In the genomic region with DNA sequence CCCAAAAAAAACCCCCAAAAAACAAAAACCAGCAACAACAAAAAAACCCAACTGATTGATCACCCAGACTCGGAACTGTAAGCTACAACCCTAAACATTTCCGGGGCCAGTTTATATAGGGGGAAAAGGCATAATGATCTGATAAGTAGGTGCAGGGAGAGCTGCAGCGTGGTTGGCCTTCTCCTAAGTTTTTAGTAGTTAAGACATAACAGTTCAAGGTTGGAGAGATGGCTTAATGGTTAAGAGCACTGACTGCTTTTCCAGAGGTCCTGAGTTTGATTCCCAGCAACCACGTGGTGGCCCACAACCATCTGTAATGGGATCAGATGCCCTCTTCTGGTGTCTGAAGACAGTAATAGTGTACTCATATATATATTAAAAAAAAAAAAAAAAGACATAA, we compare ENCODE assay signal across 9 mouse cellular contexts. TPM values are rescaled to one million over a fixed set of nuclear protein-coding genes. Genes with fewer than 3 reads are reported as not detected.
DNase-seq lines count a peak whose midpoint lies in the region; ATAC-seq and TF ChIP-seq lines count a peak whose summit lies in the region.
"Had no signal": no experiment of that assay in that cellular context is flagged by ENCODE, and none has a peak within 500 bp of the region (broad histone marks: within the 10 kb centered on the region; RNA-seq: fewer than 3 reads in every experiment).

No protein-coding gene starts in this region.

- H3K27me3 ChIP-seq in heart, embryonic 13.5 days (replicated peaks): no peaks in the 10 kb centered on the region
- H3K27me3 ChIP-seq in lung, embryonic 15.5 days: no peaks in the 10 kb centered on the region
- no peaks in the 10 kb centered on the region for H3K27me3 ChIP-seq in forebrain, postnatal 0 days (ENCODE audit: insufficient read depth, low read length)
- H3K27me3 ChIP-seq in neural tube, embryonic 13.5 days: no peaks in the 10 kb centered on the region

- peak overlapping the region; percentile 99 for H3K27ac ChIP-seq in heart, embryonic 13.5 days (replicated peaks)
- H3K27ac ChIP-seq in lung, embryonic 15.5 days: peak overlapping the region; percentile 98
- H3K27ac ChIP-seq in forebrain, postnatal 0 days (ENCODE audit: low read depth, low read length): no peak overlapping the region
- no peak overlapping the region for H3K27ac ChIP-seq in neural tube, embryonic 13.5 days (replicated peaks)

- no peaks in the 10 kb centered on the region for H3K9me3 ChIP-seq in heart, embryonic 13.5 days
- no peaks in the 10 kb centered on the region for H3K9me3 ChIP-seq in lung, embryonic 15.5 days
- no peaks in the 10 kb centered on the region for H3K9me3 ChIP-seq in forebrain, postnatal 0 days (ENCODE audit: low read length)
- H3K9me3 ChIP-seq in neural tube, embryonic 13.5 days: no peaks in the 10 kb centered on the region
- H3K9me3 ChIP-seq: G1E had no signal

- no peaks in the 10 kb centered on the region for H3K36me3 ChIP-seq in heart, embryonic 13.5 days
- H3K36me3 ChIP-seq in lung, embryonic 15.5 days: no peaks in the 10 kb centered on the region
- H3K36me3 ChIP-seq in forebrain, postnatal 0 days (ENCODE audit: insufficient read depth): no peaks in the 10 kb centered on the region
- no peaks in the 10 kb centered on the region for H3K36me3 ChIP-seq in neural tube, embryonic 13.5 days

- H3K9ac ChIP-seq in heart, embryonic 13.5 days: 0 out of 2 replicates have a peak overlapping the region, but pooled peaks have one; percentile 83
- H3K9ac ChIP-seq in lung, embryonic 15.5 days: no peak overlapping the region
- no peak overlapping the region for H3K9ac ChIP-seq in forebrain, postnatal 0 days
- H3K9ac ChIP-seq in neural tube, embryonic 13.5 days: no peak overlapping the region

- H3K4me2 ChIP-seq in heart, embryonic 13.5 days: peak overlapping the region; percentile 94
- H3K4me2 ChIP-seq in lung, embryonic 15.5 days: peak overlapping the region; percentile 86
- H3K4me2 ChIP-seq in forebrain, postnatal 0 days (ENCODE audit: low read depth): peak overlapping the region; percentile 86; the same call in 1 of the 2 replicates
- 0 out of 2 replicates have a peak overlapping the region, but pooled peaks have one; percentile 94 for H3K4me2 ChIP-seq in neural tube, embryonic 13.5 days

- TF ChIP-seq CTCF in forebrain, postnatal 0 days (IDR thresholded peaks at IDR 0.05; ENCODE audit: low read depth): no peak

- H3K4me3 ChIP-seq in heart, embryonic 13.5 days: no peak overlapping the region
- no peak overlapping the region for H3K4me3 ChIP-seq in lung, embryonic 15.5 days
- H3K4me3 ChIP-seq in forebrain, postnatal 0 days (ENCODE audit: low read depth, low read length): no peak overlapping the region
- peak overlapping the region; percentile 76; the same call in 1 of the 2 replicates for H3K4me3 ChIP-seq in neural tube, embryonic 13.5 days

- 69% methylated on average over 4 of the region's 4 CpGs for WGBS in heart, embryonic 13.5 days
- 57% methylated on average over 4 of the region's 4 CpGs for WGBS in lung, embryonic 15.5 days
- 87% methylated on average over 4 of the region's 4 CpGs for whole genome bisulfite sequencing in forebrain, postnatal 0 days
- 77% methylated on average over 4 of the region's 4 CpGs for WGBS in neural tube, embryonic 13.5 days

- no peak for DNase-seq in heart, adult 8-10 months (ENCODE audit: low spot score)
- no peak for DNase-seq in lung, postnatal 10 days
- no peak for DNase-seq in forebrain, postnatal 0 days
- DNase-seq in spleen, postnatal 4 days (ENCODE audit: low spot score in 2 of 2): no peak
- DNase-seq: kidney, postnatal 4 days had no signal

- ATAC-seq in heart, embryonic 13.5 days (ENCODE audit: extremely low read depth, insufficient number of reproducible peaks, low FRiP score, low TSS enrichment): no peak
- ATAC-seq in lung, embryonic 15.5 days (ENCODE audit: borderline replicate concordance, extremely low read depth, low FRiP score, low TSS enrichment): no peak
- no peak for ATAC-seq in forebrain, postnatal 0 days
- no peak for ATAC-seq in neural tube, embryonic 13.5 days (ENCODE audit: low read depth)

- H3K4me1 ChIP-seq in heart, embryonic 13.5 days: peaks cover 22% of the 10 kb centered on the region
- H3K4me1 ChIP-seq in lung, embryonic 15.5 days: peaks cover 15% of the 10 kb centered on the region
- 0 out of 2 replicates have a peak, but pooled peaks cover 4% of the 10 kb centered on the region for H3K4me1 ChIP-seq in forebrain, postnatal 0 days (ENCODE audit: insufficient read depth)
- peaks cover 19% of the 10 kb centered on the region for H3K4me1 ChIP-seq in neural tube, embryonic 13.5 days (replicated peaks)

RNA-seq across cellular contexts. Expression of gene Wdr62, which starts 1.3 kb away (rescaled TPM):
- polyA plus RNA-seq in heart, embryonic 13.5 days (2015; fragmentation: Nextera tagmentation; extraction: Ambion mirVana): 7.1 and 8.5 TPM in 2 replicates
- total RNA-seq in heart, adult 8-10 months (2022): 1 to 10 TPM in 1 of 4 experiments, under 1 TPM in 3; 0.41 to 1.5 (median 0.84) TPM
- polyA plus RNA-seq in lung, embryonic 15.5 days (2015; fragmentation: Nextera tagmentation; extraction: Ambion mirVana): 10.7 and 11.5 TPM in 2 replicates
- total RNA-seq in forebrain, postnatal 0 days (2014; rRNA removed): 2.0 and 3.2 TPM in 2 replicates
- polyA plus RNA-seq in forebrain, postnatal 0 days (2015; fragmentation: Nextera tagmentation; extraction: Ambion mirVana): 2.7 and 2.9 TPM in 2 replicates
- polyA plus RNA-seq in neural tube, embryonic 13.5 days (2015; fragmentation: Nextera tagmentation; extraction: Ambion mirVana): 3.8 and 4.0 TPM in 2 replicates

RNA-seq across cellular contexts. Expression of gene Thap8, which starts 1.6 kb away (rescaled TPM):
- 0.37 and 0.39 TPM in 2 replicates for polyA plus RNA-seq in heart, embryonic 13.5 days (2015; fragmentation: Nextera tagmentation; extraction: Ambion mirVana)
- under 1 TPM in 1 of 4 experiments, not detected in 3; 0.44 TPM for total RNA-seq in heart, adult 8-10 months (2022)
- polyA plus RNA-seq in lung, embryonic 15.5 days (2015; fragmentation: Nextera tagmentation; extraction: Ambion mirVana): 0.50 and 0.64 TPM in 2 replicates
- total RNA-seq in forebrain, postnatal 0 days (2014; rRNA removed): 0.52 TPM in 1 of 2 replicates, not detected in the other
- polyA plus RNA-seq in forebrain, postnatal 0 days (2015; fragmentation: Nextera tagmentation; extraction: Ambion mirVana): 0.45 TPM in 2 replicates
- 0.47 and 0.81 TPM in 2 replicates for polyA plus RNA-seq in neural tube, embryonic 13.5 days (2015; fragmentation: Nextera tagmentation; extraction: Ambion mirVana)

RNA-seq across cellular contexts. Expression of gene Clip3, which starts 10.0 kb away (rescaled TPM):
- 10.2 and 14.9 TPM in 2 replicates for polyA plus RNA-seq in heart, embryonic 13.5 days (2015; fragmentation: Nextera tagmentation; extraction: Ambion mirVana)
- 1 to 10 TPM; 4.7 to 8.7 (median 7.4) TPM for total RNA-seq in heart, adult 8-10 months (2022)
- 18.6 and 18.8 TPM in 2 replicates for polyA plus RNA-seq in lung, embryonic 15.5 days (2015; fragmentation: Nextera tagmentation; extraction: Ambion mirVana)
- total RNA-seq in forebrain, postnatal 0 days (2014; rRNA removed): 105 and 108 TPM in 2 replicates
- polyA plus RNA-seq in forebrain, postnatal 0 days (2015; fragmentation: Nextera tagmentation; extraction: Ambion mirVana): 178 and 186 TPM in 2 replicates
- polyA plus RNA-seq in neural tube, embryonic 13.5 days (2015; fragmentation: Nextera tagmentation; extraction: Ambion mirVana): 103 and 113 TPM in 2 replicates
- polyA plus RNA-seq: G1E had no signal

RNA-seq across cellular contexts. Expression of gene Alkbh6, which starts 27.0 kb away (rescaled TPM):
- 60.5 and 66.1 TPM in 2 replicates for polyA plus RNA-seq in heart, embryonic 13.5 days (2015; fragmentation: Nextera tagmentation; extraction: Ambion mirVana)
- total RNA-seq in heart, adult 8-10 months (2022): 10 to 100 TPM; 28.6 to 34.0 (median 32.5) TPM
- 76.6 and 78.7 TPM in 2 replicates for polyA plus RNA-seq in lung, embryonic 15.5 days (2015; fragmentation: Nextera tagmentation; extraction: Ambion mirVana)
- total RNA-seq in forebrain, postnatal 0 days (2014; rRNA removed): 70.5 and 74.1 TPM in 2 replicates
- 117 and 127 TPM in 2 replicates for polyA plus RNA-seq in forebrain, postnatal 0 days (2015; fragmentation: Nextera tagmentation; extraction: Ambion mirVana)
- 120 and 123 TPM in 2 replicates for polyA plus RNA-seq in neural tube, embryonic 13.5 days (2015; fragmentation: Nextera tagmentation; extraction: Ambion mirVana)

RNA-seq across cellular contexts. Expression of gene Syne4, which starts 33.1 kb away (rescaled TPM):
- polyA plus RNA-seq in heart, embryonic 13.5 days (2015; fragmentation: Nextera tagmentation; extraction: Ambion mirVana): 18.3 and 20.2 TPM in 2 replicates
- total RNA-seq in heart, adult 8-10 months (2022): 1 to 10 TPM in 1 of 4 experiments, under 1 TPM in 3; 0.46 to 1.9 (median 0.76) TPM
- polyA plus RNA-seq in lung, embryonic 15.5 days (2015; fragmentation: Nextera tagmentation; extraction: Ambion mirVana): 25.1 and 29.5 TPM in 2 replicates
- 5.2 and 6.5 TPM in 2 replicates for total RNA-seq in forebrain, postnatal 0 days (2014; rRNA removed)
- polyA plus RNA-seq in forebrain, postnatal 0 days (2015; fragmentation: Nextera tagmentation; extraction: Ambion mirVana): 1.8 and 4.5 TPM in 2 replicates
- polyA plus RNA-seq in neural tube, embryonic 13.5 days (2015; fragmentation: Nextera tagmentation; extraction: Ambion mirVana): 19.0 and 27.3 TPM in 2 replicates

Comparison
In these comparisons a context has a peak if more than half of its experiments do, and no peak if none do; other contexts are left out.
1. H3K27ac ChIP-seq: peak in heart, embryonic 13.5 days (single experiment) and lung, embryonic 15.5 days (single experiment); none in forebrain, postnatal 0 days (single experiment) and neural tube, embryonic 13.5 days (single experiment).
2. Peak in every context shown above with its lines, with median percentiles within 50 percentile points of each other: H3K4me2 ChIP-seq.